Mouse (Mus musculus) ES-E14 (cell line): ENCODE results near the gene Try4.
"Not testable (repeated sequence)": the region's sequence is repeated elsewhere in the genome, so short reads cannot be mapped to it uniquely, and the experiment has no call there.

ENCODE experiments used
- CHD2 ChIP-seq: IDR thresholded peaks from 2 replicates; pipeline ENCODE4 v1.6.1; 2014; ENCODE audit warnings: mild to moderate bottlenecking, low read depth, low read length, inconsistent platforms
- HCFC1 ChIP-seq: IDR thresholded peaks from 2 replicates; pipeline ENCODE4 v1.6.1; 2012; ENCODE audit warnings: low read length, inconsistent platforms, borderline replicate concordance; ENCODE audit not compliant: insufficient read depth
- MAFK ChIP-seq: IDR thresholded peaks from 2 replicates; pipeline ENCODE4 v1.6.1; 2014; ENCODE audit warnings: mild to moderate bottlenecking, low read depth, low read length, inconsistent platforms; ENCODE audit not compliant: insufficient read depth
- ZC3H11A ChIP-seq: IDR thresholded peaks from 2 replicates; pipeline ENCODE4 v1.6.1; 2012; ENCODE audit warnings: low read depth, mild to moderate bottlenecking, inconsistent platforms, low read length, borderline replicate concordance

GRCm38 (mm10) chr6:41316741-41317140 is 14.7 kb downstream of the Try4 start, which contains the start of gene Try5:
- TF ChIP-seq HCFC1, MAFK, ZC3H11A, CHD2: not testable (repeated sequence)
